Mouse (Mus musculus) kidney, embryonic 15.5 days (tissue): ENCODE data around the gene Mrpl18. TPM values are rescaled to one million over a fixed set of nuclear protein-coding genes. Genes with fewer than 3 reads are reported as not detected.
"Not testable (repeated sequence)": the region's sequence is repeated elsewhere in the genome, so short reads cannot be mapped to it uniquely, and the experiment has no call there.

Experiments
- ATAC-seq: fragments of 200-750 bp; cut with Nextera tagmentation; replicated peaks from 2 replicates; pipeline ENCODE4 v1.8.0; 2017; ENCODE audit warnings: moderate TSS enrichment; ENCODE audit not compliant: low FRiP score
- H3K27ac ChIP-seq: fragments of 300-500 bp; sonication (generic); 2 replicates; pipeline ENCODE4 v1.5.1; 2015; ENCODE audit warnings: mild to moderate bottlenecking, inconsistent platforms
- H3K27me3 ChIP-seq: fragments of 300-500 bp; sonication (generic); 2 replicates; pipeline ENCODE4 v1.6.1; 2015; ENCODE audit warnings: inconsistent platforms
- H3K36me3 ChIP-seq: fragments of 300-500 bp; sonication (generic); 2 replicates; pipeline ENCODE4 v1.6.1; 2015; ENCODE audit warnings: inconsistent platforms
- H3K4me1 ChIP-seq: fragments of 300-500 bp; sonication (generic); 2 replicates; pipeline ENCODE4 v1.6.1; 2015; ENCODE audit warnings: inconsistent platforms
- H3K4me2 ChIP-seq: fragments of 300-500 bp; sonication (generic); 2 replicates; pipeline ENCODE4 v1.6.1; 2015; ENCODE audit warnings: moderate library complexity, mild to moderate bottlenecking, inconsistent platforms
- H3K4me3 ChIP-seq: fragments of 300-500 bp; sonication (generic); replicated peaks from 2 replicates; pipeline ENCODE4 v1.5.1; 2015; ENCODE audit warnings: mild to moderate bottlenecking, inconsistent platforms
- H3K9ac ChIP-seq: fragments of 300-500 bp; sonication (generic); 2 replicates; pipeline ENCODE4 v1.6.1; 2015; ENCODE audit warnings: mild to moderate bottlenecking, inconsistent platforms
- H3K9me3 ChIP-seq: fragments of 300-500 bp; sonication (generic); replicated peaks from 2 replicates; pipeline ENCODE4 v1.6.1; 2016; ENCODE audit warnings: inconsistent platforms
- WGBS: fragments of 180-500 bp; shearing (Covaris S2); methylation state at CpG from one replicate; pipeline ENCODE4 v1.1.7; 2015; ENCODE audit warnings: mixed read lengths; 5-methylcytosine and 5-hydroxymethylcytosine counted together
- polyA plus RNA-seq: library from polyadenylated mRNA; unstranded; fragments of >200 nt; fragmentation: Nextera tagmentation; extraction: Ambion mirVana; gene quantifications from 2 replicates; pipeline ENCODE4 v1.2.1, GENCODE M21; 2015

Gene Mrpl18
- polyA plus RNA-seq, 1 experiment from 2014 or later, result 162 TPM

DNA sequence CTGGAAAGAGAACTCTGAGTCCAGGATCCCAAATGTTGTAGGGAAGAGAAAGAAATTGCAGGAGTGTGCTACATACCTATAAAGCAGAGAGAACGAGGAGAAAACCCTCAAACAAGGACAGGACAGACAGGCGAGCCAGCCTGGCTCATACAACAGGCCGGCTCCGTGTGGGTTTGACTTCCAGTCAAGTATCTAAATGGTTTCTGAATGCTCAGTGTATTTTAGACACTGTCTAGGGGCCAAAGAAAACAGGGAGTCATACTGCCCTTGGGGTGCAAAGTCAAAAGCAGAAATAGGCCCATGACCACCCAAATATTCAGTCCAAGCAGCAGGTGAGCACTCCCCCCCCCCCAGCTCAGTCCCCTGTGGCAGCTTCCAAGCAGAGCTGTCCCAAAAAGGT lies 10.3 kb downstream of the Mrpl18 start:
- no peak for ATAC-seq
- Histone ChIP-seq H3K36me3 (peaks cover 45% of the 10 kb centered on the region), H3K4me3 (no peak overlapping the region), H3K4me2 (no peak overlapping the region), H3K9me3 (no peaks in the 10 kb centered on the region), H3K27me3 (no peaks in the 10 kb centered on the region), H3K4me1 (no peaks in the 10 kb centered on the region), H3K27ac (no peak overlapping the region), H3K9ac (no peak overlapping the region)
- WGBS, result 88% methylated on average over 4 of the region's 4 CpGs

DNA sequence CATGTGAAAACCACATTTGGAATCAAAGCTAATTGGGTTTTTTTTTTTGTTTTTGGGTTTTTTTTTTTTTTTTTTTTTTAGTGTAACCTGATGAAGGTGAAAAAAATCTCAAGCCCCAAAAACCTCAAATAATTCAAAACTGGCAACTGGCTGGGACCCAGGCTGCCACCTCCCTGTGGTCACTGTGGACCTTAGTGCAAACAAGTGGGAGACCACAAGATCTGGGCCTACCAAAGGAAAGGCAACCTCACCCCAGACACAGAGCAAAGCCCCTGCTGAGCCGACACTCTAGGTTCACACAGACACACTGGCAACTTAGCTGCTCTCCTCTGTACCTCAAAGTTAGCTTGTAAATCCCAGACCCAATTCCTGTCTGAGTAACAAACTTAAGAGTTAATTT lies 11.8 kb downstream of the Mrpl18 start:
- H3K4me1 ChIP-seq, result no peaks in the 10 kb centered on the region
- no peak overlapping the region for H3K27ac ChIP-seq
- peaks cover 32% of the 10 kb centered on the region for H3K36me3 ChIP-seq
- H3K9me3 ChIP-seq, result no peaks in the 10 kb centered on the region
- H3K4me3 ChIP-seq, result no peak overlapping the region
- WGBS, result 67% methylated on average over 1 of the region's 1 CpGs
- ATAC-seq, result no peak
- no peak overlapping the region for H3K9ac ChIP-seq
- no peak overlapping the region for H3K4me2 ChIP-seq
- no peaks in the 10 kb centered on the region for H3K27me3 ChIP-seq

DNA sequence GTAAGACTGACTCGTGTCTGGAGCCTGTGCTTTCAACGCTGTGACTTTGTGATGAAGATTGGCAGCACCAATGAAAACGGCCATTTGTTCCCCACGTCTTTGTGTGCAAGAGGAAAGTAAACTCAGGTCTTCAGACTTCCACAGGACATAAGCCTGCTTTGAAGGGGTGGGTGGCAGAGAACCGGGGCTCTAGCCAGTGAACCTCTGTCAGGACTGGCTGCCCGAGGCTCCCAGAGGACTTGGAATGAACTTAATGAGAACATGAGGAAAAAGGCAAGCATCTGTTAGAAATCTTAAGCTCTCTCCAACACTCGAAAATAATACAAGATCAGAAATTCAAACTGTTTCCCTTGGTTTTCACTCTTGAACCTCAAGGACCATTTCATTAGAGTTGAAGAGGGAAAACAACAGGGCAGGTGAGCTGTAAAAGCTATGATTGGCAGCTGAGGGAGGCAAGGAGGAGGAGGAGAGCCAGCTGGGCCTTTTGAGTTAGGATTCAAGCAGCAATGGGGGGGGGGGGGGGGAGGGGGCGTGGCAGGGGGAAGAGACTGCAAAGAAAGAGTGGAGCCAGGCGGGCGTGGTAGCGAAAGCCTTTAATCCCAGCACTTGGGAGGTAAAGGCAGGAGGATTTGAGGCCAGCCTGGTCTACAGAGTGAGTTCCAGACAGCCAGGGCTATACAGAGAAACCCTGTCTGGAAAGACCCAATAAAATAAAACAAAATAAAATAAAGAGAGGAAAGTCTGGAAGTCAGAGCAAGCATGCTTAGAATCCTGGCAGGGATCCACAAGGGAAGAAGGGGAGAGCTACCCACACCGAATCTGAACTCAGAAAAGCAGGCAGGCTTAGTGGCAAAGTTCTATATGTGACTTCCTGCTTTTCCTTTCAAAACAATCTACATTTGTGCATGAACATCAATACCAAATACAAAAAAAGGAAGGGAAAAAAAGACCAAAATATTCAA lies 12.5 kb downstream of the Mrpl18 start:
- H3K36me3 ChIP-seq, result peaks cover 32% of the 10 kb centered on the region
- no peaks in the 10 kb centered on the region for H3K9me3 ChIP-seq
- H3K4me3 ChIP-seq, result no peak overlapping the region
- WGBS, result 40% methylated on average over 11 of the region's 12 CpGs
- no peaks in the 10 kb centered on the region for H3K27me3 ChIP-seq
- H3K4me2 ChIP-seq, result no peak overlapping the region
- H3K4me1 ChIP-seq, result no peaks in the 10 kb centered on the region
- peak overlapping the region; percentile 48 for H3K27ac ChIP-seq
- no peak overlapping the region for H3K9ac ChIP-seq
- no peak for ATAC-seq

DNA sequence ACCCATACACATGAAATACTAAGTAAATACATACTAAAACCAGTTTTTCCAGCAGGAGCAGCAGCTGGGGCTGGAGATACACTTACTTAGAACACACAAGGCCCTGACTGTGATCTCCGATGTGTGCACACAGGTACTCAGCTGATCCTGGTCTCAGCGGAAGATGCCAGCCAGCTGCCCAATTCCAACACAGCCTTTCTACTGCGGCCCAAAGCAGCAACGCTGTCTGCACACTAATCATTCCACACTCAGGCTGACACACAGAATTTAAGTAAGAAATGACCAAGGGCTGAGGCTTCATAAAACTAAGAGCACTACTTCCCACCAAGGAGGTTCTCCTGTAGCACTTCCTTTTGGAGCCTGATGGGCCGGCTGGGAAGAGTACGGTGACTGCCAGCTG lies 13.9 kb downstream of the Mrpl18 start:
- no peak overlapping the region for H3K9ac ChIP-seq
- H3K4me2 ChIP-seq, result no peak overlapping the region
- H3K4me1 ChIP-seq, result no peaks in the 10 kb centered on the region
- H3K27me3 ChIP-seq, result no peaks in the 10 kb centered on the region
- no peaks in the 10 kb centered on the region for H3K9me3 ChIP-seq
- H3K36me3 ChIP-seq, result peaks cover 32% of the 10 kb centered on the region
- WGBS, result 92% methylated on average over 6 of the region's 6 CpGs
- H3K27ac ChIP-seq, result no peak overlapping the region
- no peak overlapping the region for H3K4me3 ChIP-seq
- ATAC-seq, result no peak

DNA sequence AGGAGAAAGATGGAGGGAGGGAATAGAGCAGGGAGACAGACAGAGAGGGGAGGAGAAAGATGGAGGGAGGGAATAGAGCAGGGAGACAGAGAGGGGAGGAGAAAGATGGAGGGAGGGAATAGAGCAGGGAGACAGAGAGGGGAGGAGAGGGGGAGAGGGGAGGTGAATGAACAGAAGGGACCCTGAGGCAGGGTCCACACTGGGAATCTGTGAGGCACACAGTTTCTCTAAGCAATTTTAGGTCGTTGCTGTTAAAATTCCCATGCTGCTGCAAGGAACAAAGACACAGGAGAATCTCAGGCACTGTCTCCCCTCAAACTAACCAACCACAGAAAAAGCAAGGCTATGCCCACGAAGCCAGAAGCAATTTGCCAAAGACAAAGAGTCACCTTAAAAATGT lies 17.5 kb downstream of the Mrpl18 start:
- H3K36me3 ChIP-seq, result peaks cover 19% of the 10 kb centered on the region
- 28% methylated on average over 2 of the region's 2 CpGs for WGBS
- H3K9me3 ChIP-seq, H3K4me2 ChIP-seq, H3K4me3 ChIP-seq, H3K4me1 ChIP-seq, H3K27me3 ChIP-seq, H3K9ac ChIP-seq, ATAC-seq: not testable (repeated sequence)
- H3K27ac ChIP-seq, result peak overlapping the region; percentile 56

DNA sequence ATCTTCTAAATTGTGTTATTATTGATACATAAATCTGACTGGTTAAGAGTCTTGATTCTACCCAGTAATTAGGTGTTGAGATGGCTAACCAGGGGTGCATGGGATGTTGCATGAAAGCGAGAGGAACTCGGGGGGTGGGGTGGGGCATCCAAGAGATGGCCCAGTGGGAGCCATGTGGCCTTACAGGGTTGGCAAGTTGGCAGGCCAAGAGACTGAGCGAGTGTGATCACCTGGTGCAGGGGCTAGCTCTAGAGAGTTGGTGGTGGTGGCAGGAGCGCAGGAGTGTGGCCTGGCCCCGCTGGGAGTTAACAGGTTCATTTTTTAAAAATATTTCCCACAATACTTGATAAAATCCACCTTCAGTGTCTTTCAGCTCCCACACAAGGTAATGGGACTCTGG lies 18.5 kb downstream of the Mrpl18 start:
- Histone ChIP-seq H3K4me1 (no peaks in the 10 kb centered on the region), H3K27me3 (no peaks in the 10 kb centered on the region), H3K27ac (no peak overlapping the region), H3K4me2 (no peak overlapping the region), H3K9me3 (no peaks in the 10 kb centered on the region), H3K36me3 (peaks cover 14% of the 10 kb centered on the region), H3K9ac (no peak overlapping the region), H3K4me3 (no peak overlapping the region)
- 85% methylated on average over 5 of the region's 5 CpGs for WGBS
- peak; percentile 52 for ATAC-seq

DNA sequence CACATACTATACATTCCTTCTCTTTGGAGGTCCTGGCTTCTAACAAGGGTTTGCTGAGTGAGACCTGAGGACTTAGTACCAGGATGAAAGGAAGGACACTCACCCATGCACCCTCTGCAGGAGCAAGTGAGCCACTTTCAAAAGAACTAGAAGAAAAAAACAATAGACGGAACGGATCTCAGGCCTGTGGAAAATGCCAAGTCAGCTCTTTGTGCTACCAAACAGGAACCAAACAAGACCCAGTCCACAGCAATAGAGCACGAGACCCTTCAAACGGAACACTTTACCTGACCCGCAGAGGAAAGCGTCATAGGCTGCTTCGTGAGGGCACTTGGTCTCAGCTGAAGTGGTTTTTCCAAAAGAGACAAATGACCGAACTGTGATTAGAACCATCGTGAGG lies 24.1 kb downstream of the Mrpl18 start:
- no peak for ATAC-seq

DNA sequence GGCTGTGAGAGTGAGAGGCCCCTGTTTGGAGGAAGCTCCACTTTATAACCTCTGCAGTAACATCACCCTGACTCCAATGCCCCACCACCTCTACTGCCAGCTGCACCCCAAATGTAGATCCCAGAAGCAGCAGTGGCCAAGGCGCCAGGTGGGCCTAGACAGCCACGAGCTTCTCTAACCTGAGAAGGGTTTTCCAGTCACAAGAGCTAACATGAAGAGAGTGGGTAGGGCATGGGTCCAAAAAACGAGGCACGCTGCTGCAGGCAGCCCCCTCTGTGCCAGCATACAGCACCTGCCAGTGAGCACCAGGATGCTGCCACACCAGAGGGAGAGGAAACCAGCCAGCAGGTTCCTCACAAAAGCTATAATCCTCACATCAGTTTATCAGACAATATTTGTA lies 25.1 kb downstream of the Mrpl18 start:
- no peak overlapping the region for H3K4me2 ChIP-seq
- no peak overlapping the region for H3K9ac ChIP-seq
- peaks cover 10% of the 10 kb centered on the region; the same call in 1 of the 2 replicates for H3K4me1 ChIP-seq
- no peaks in the 10 kb centered on the region for H3K9me3 ChIP-seq
- WGBS, result 92% methylated on average over 4 of the region's 4 CpGs
- no peak overlapping the region for H3K4me3 ChIP-seq
- ATAC-seq, result no peak
- peaks cover 5% of the 10 kb centered on the region for H3K36me3 ChIP-seq
- no peak overlapping the region for H3K27ac ChIP-seq
- H3K27me3 ChIP-seq, result no peaks in the 10 kb centered on the region

More for the DNA sequence above, 24.1 kb downstream of the Mrpl18 start:
- Histone ChIP-seq H3K4me2 (no peak overlapping the region), H3K4me1 (peaks cover 6% of the 10 kb centered on the region; the same call in 1 of the 2 replicates), H3K27ac (no peak overlapping the region), H3K9me3 (no peaks in the 10 kb centered on the region), H3K27me3 (no peaks in the 10 kb centered on the region), H3K36me3 (peaks cover 5% of the 10 kb centered on the region), H3K4me3 (no peak overlapping the region), H3K9ac (no peak overlapping the region)
- WGBS, result 90% methylated on average over 9 of the region's 9 CpGs

DNA sequence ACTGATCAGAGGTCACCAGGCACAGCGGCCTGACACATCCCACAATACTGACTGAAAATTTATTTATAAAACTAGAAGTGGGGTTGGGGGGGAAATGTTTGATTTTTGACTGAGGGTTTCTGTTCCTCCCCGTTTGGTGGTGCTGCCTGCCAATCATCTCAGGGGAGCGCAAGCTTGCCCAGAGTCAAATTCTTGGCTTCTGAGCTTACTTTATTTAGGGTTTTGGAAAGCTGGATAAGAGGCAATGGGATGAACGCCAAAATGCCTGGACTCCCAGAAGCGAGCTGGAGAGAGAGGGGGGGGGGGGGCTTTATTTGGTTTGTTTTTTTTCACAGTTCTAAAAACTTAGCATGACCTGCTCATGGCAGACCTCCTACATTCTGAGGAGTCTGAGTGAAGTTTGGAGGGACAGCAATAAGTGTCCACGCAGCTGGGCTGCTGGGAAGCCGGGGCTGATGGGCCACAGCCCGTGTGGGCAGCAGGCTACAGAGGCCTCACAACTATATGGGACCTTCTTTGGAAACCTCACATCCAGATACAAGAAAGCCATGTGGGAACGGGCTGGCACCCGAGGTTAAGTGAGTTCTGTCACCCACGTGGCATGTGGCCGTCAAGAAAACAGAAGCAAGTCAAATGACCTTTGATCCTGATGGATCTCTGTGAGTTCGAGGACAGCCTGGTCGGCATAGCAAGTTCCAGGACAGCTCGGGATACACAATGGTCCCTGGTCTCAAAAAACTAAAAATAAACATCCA lies 28.9 kb downstream of the Mrpl18 start:
- WGBS, result 71% methylated on average over 15 of the region's 15 CpGs
- H3K4me2 ChIP-seq, result no peak overlapping the region
- no peaks in the 10 kb centered on the region for H3K9me3 ChIP-seq
- peaks cover 5% of the 10 kb centered on the region for H3K36me3 ChIP-seq
- H3K27me3 ChIP-seq, result no peaks in the 10 kb centered on the region
- H3K27ac ChIP-seq, result 0 out of 2 replicates have a peak overlapping the region, but pooled peaks have one; percentile 45
- no peak for ATAC-seq
- H3K4me3 ChIP-seq, result no peak overlapping the region
- H3K9ac ChIP-seq, result no peak overlapping the region
- peaks cover 10% of the 10 kb centered on the region; the same call in 1 of the 2 replicates for H3K4me1 ChIP-seq

DNA sequence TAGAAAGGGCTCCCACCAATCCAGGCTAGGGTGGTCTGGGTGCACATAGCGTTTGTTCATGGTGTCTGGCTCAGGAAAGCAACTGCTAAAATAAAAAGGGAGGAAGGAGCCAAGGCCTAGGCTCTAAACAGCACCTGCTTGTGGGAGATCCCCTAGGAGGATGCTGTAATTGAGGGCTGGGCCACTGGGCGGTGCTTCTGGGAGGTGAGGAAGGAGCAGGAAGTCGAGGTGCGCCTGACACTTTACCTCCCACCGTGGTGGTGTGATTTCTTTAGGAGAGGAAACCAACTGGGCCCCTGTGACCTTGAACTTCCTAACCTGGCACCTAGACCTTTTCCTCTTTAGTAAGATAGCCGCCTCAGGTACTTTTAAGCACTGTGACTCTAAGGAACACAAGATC lies 29.5 kb downstream of the Mrpl18 start:
- Histone ChIP-seq H3K4me2 (no peak overlapping the region), H3K27me3 (no peaks in the 10 kb centered on the region), H3K9me3 (no peaks in the 10 kb centered on the region), H3K4me1 (peaks cover 10% of the 10 kb centered on the region; the same call in 1 of the 2 replicates), H3K36me3 (peaks cover 5% of the 10 kb centered on the region), H3K27ac (no peak overlapping the region), H3K4me3 (no peak overlapping the region), H3K9ac (no peak overlapping the region)
- WGBS, result 36% methylated on average over 6 of the region's 6 CpGs
- ATAC-seq, result no peak

DNA sequence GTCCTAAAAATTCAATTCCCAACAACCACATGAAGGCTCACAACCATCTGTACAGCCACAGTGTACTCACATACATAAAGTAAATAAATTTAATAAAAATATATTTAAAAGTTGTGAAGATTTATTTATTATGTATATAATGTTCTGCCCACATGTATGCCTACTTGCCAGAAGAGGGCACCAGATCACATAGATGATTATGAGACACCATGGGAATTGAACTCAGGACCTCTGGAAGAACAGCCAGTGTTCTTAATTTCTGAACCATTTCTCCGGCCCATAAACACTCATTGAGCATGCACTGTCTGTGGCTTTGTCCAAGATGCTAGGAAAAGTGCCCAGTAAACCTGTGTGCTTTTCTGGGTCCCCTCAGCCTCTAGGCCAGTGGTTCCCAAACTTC lies 34.9 kb downstream of the Mrpl18 start:
- Histone ChIP-seq H3K9ac (no peak overlapping the region), H3K4me3 (no peak overlapping the region), H3K36me3 (no peaks in the 10 kb centered on the region), H3K27ac (no peak overlapping the region), H3K9me3 (no peaks in the 10 kb centered on the region), H3K27me3 (peaks cover 8% of the 10 kb centered on the region; the same call in 1 of the 2 replicates), H3K4me2 (no peak overlapping the region), H3K4me1 (peaks cover 6% of the 10 kb centered on the region; the same call in 1 of the 2 replicates)
- ATAC-seq, result no peak
- 85% methylated on average over 1 of the region's 1 CpGs for WGBS

DNA sequence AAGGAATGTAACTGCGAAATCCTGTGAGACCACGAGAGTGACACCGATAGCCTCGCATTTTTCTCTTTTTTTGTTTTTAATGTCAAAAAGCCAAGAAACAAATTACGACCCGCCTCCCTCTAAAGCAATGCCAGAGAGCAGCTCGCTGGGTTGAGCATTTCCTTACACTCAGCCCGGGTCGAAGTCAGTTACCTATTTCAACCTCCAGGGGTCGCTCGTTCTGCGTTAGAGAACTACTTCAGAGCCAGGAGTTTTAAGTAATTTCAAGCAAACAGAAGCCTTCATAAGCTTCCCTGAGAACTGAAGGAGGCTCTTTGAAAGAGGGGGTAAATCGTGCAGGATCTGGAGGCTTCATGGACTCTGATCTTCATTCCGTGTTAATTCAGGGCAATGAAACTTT lies 36.0 kb downstream of the Mrpl18 start:
- 3% methylated on average over 14 of the region's 14 CpGs for WGBS
- H3K27ac ChIP-seq, result no peak overlapping the region
- H3K4me3 ChIP-seq, result peak overlapping the region; percentile 18

More for the DNA sequence above, 36.0 kb downstream of the Mrpl18 start:
- Histone ChIP-seq H3K36me3 (no peaks in the 10 kb centered on the region), H3K27me3 (peaks cover 8% of the 10 kb centered on the region; the same call in 1 of the 2 replicates), H3K9me3 (no peaks in the 10 kb centered on the region), H3K4me2 (peak overlapping the region; percentile 55), H3K9ac (peak overlapping the region; percentile 17; the same call in 1 of the 2 replicates), H3K4me1 (peaks cover 6% of the 10 kb centered on the region; the same call in 1 of the 2 replicates)
- ATAC-seq, result peak; percentile 76
